Mouse (Mus musculus) heart, adult 2 months (tissue): ENCODE measurements around the gene Bpifb5. TPM values are rescaled to one million over a fixed set of nuclear protein-coding genes. Genes with fewer than 3 reads are reported as not detected.
A peak's percentile ranks its signal among the peaks of the same experiment; 100 is the strongest.
"Not testable (repeated sequence)": the region's sequence is repeated elsewhere in the genome, so short reads cannot be mapped to it uniquely, and the experiment has no call there.

Experiments used
- DNase-seq, 2 experiments: peaks; one replicate each; pipeline ENCODE4 v3.0.0; 2021
- H3K27ac ChIP-seq: fragments of 200-600 bp; 2 replicates; pipeline ENCODE4 v1.8.1; 2022
- H3K27me3 ChIP-seq: fragments of 200-500 bp; 2 replicates; pipeline ENCODE4 v1.6.1; 2012; ENCODE audit warnings: mild to moderate bottlenecking, low read length, inconsistent platforms, mixed read lengths; ENCODE audit not compliant: control insufficient read depth, insufficient read depth
- H3K36me3 ChIP-seq: fragments of 200-500 bp; 2 replicates; pipeline ENCODE4 v1.6.1; 2012; ENCODE audit warnings: low read length, inconsistent platforms; ENCODE audit not compliant: control insufficient read depth, insufficient read depth
- H3K4me1 ChIP-seq: fragments of 200-500 bp; 2 replicates; pipeline ENCODE4 v1.6.1; 2011; ENCODE audit warnings: low read length; ENCODE audit not compliant: control insufficient read depth, insufficient read depth
- H3K4me3 ChIP-seq: fragments of 200-600 bp; 2 replicates; pipeline ENCODE4 v1.8.1; 2022
- H3K79me2 ChIP-seq: fragments of 200-500 bp; replicated peaks from 2 replicates; pipeline ENCODE4 v1.6.1; 2012; ENCODE audit warnings: mild to moderate bottlenecking, inconsistent platforms, low read length, moderate library complexity, mixed read lengths; ENCODE audit not compliant: control insufficient read depth, insufficient read depth
- H3K9ac ChIP-seq: fragments of 200-500 bp; 2 replicates; pipeline ENCODE4 v1.6.1; 2012; ENCODE audit warnings: low read depth, mild to moderate bottlenecking, control low read depth, inconsistent platforms, low read length, mixed read lengths
- CTCF ChIP-seq: fragments of 200-600 bp; IDR thresholded peaks from 2 replicates; pipeline ENCODE4 v1.8.1; 2022; ENCODE audit warnings: antibody characterized with exemption, mild to moderate bottlenecking, moderate library complexity
- EP300 ChIP-seq: fragments of 200-500 bp; IDR thresholded peaks from 2 replicates; pipeline ENCODE4 v1.6.1; 2011; ENCODE audit warnings: low read depth, low read length, control low read depth; ENCODE audit not compliant: insufficient read depth
- POLR2A ChIP-seq: fragments of 200-500 bp; IDR thresholded peaks from 2 replicates; pipeline ENCODE4 v1.6.1; 2011; ENCODE audit warnings: mild to moderate bottlenecking, low read depth, low read length, control low read depth; ENCODE audit not compliant: insufficient read depth
- WGBS: fragments of 180-500 bp; shearing (Covaris S2); methylation state at CpG from one replicate; pipeline ENCODE4 v1.1.7; 2018; 5-methylcytosine and 5-hydroxymethylcytosine counted together
- intact Hi-C: fragments of 180-260 bp; cut with DNase I; formaldehyde crosslinking; loops from one replicate; pipeline ENCODE4 v1.15.1; 2025
- long read RNA-seq: library from polyadenylated mRNA; stranded (forward); transcript quantifications from one replicate; pipeline ENCODE4 v2.0.0, GENCODE M21; 2021
- polyA plus RNA-seq: library from polyadenylated mRNA; depleted of rRNA; stranded (reverse); fragments of >200 nt; gene quantifications from 2 replicates; pipeline ENCODE4 v1.2.3, GENCODE M21; 2012; rRNA removed
- total RNA-seq, 2 experiments: library from RNA; stranded (reverse); gene quantifications; 2 replicates each; pipeline ENCODE4 v1.2.3; 2021

Bpifb5 gene
- total RNA-seq (not detected), polyA plus RNA-seq (0.08 TPM in 1 of 2 replicates, not detected in the other)
- long read RNA-seq = 0 reads

- DNase-seq = peak in 1 of 2 experiments; percentile 28
- TF ChIP-seq EP300 (no peak), CTCF (no peak), POLR2A (no peak)
- no peak within 1 kb of the TSS for H3K9ac ChIP-seq
- no peak within 1 kb of the TSS for H3K4me3 ChIP-seq
- no peaks in the 10 kb centered on the region for H3K79me2 ChIP-seq
- no peaks in the 10 kb centered on the region for H3K27me3 ChIP-seq
- H3K4me1 ChIP-seq = no peaks in the 10 kb centered on the region
- 18% methylated on average over 14 of the region's 14 CpGs for WGBS
- H3K36me3 ChIP-seq = no peaks in the 10 kb centered on the region
- intact Hi-C loops = no loop called here
- H3K27ac ChIP-seq = no peak within 1 kb of the TSS
These were observed at the start of gene Bpifb5 for GRCm38 (mm10) chr2:154223265-154223916. TSS of gene Bpifb5 (plus strand) at chr2:154223742.

GRCm38 (mm10) chr2:154181900-154182299 lies 41.6 kb upstream of the Bpifb5 start:
- H3K4me3 ChIP-seq, H3K27ac ChIP-seq, H3K36me3 ChIP-seq, H3K4me1 ChIP-seq, DNase-seq, H3K27me3 ChIP-seq, intact Hi-C loops, H3K9ac ChIP-seq, H3K79me2 ChIP-seq: not testable (repeated sequence)
- WGBS = 84% methylated on average over 7 of the region's 7 CpGs

- H3K4me3 ChIP-seq, H3K4me1 ChIP-seq, H3K27me3 ChIP-seq, H3K9ac ChIP-seq, intact Hi-C loops, H3K79me2 ChIP-seq, DNase-seq, H3K36me3 ChIP-seq, H3K27ac ChIP-seq: not testable (repeated sequence)
- 84% methylated on average over 4 of the region's 4 CpGs for WGBS
These were observed 40.5 kb upstream of the Bpifb5 start for GRCm38 (mm10) chr2:154183061-154183460.

GRCm38 (mm10) chr2:154185319-154185718 lies 38.2 kb upstream of the Bpifb5 start:
- Histone ChIP-seq H3K4me1 (no peaks in the 10 kb centered on the region), H3K9ac (no peak overlapping the region), H3K79me2 (no peaks in the 10 kb centered on the region), H3K27me3 (no peaks in the 10 kb centered on the region), H3K27ac (no peak overlapping the region), H3K4me3 (no peak overlapping the region), H3K36me3 (no peaks in the 10 kb centered on the region)
- TF ChIP-seq EP300 (no peak), POLR2A (no peak), CTCF (no peak)
- WGBS = 54% methylated on average over 6 of the region's 6 CpGs
- intact Hi-C loops = no loop called here
- DNase-seq = no peak

- Histone ChIP-seq H3K9ac (no peak overlapping the region), H3K79me2 (no peaks in the 10 kb centered on the region), H3K27me3 (no peaks in the 10 kb centered on the region), H3K27ac (no peak overlapping the region), H3K36me3 (no peaks in the 10 kb centered on the region), H3K4me1 (no peaks in the 10 kb centered on the region), H3K4me3 (no peak overlapping the region)
- no peak for TF ChIP-seq POLR2A
- TF ChIP-seq EP300 = no peak
- TF ChIP-seq CTCF = no peak
- no peak for DNase-seq
- 59% methylated on average over 3 of the region's 3 CpGs for WGBS
- intact Hi-C loops = no loop called here
These were observed 37.8 kb upstream of the Bpifb5 start for GRCm38 (mm10) chr2:154185748-154186147.

- Histone ChIP-seq H3K9ac (no peak overlapping the region), H3K27ac (no peak overlapping the region), H3K79me2 (no peaks in the 10 kb centered on the region), H3K4me1 (no peaks in the 10 kb centered on the region), H3K4me3 (no peak overlapping the region), H3K27me3 (no peaks in the 10 kb centered on the region), H3K36me3 (no peaks in the 10 kb centered on the region)
- TF ChIP-seq POLR2A = no peak
- peak; percentile 53 for TF ChIP-seq CTCF
- no peak for DNase-seq
- intact Hi-C loops = no loop called here
- WGBS = 41% methylated on average over 5 of the region's 5 CpGs
These were observed 36.1 kb upstream of the Bpifb5 start for GRCm38 (mm10) chr2:154187468-154187867.
